Mouse (Mus musculus): Measurements from ENCODE around the gene Actr1a. TPM values are rescaled to one million over a fixed set of nuclear protein-coding genes. Genes with fewer than 3 reads are reported as not detected.

Gene Actr1a
- polyA plus RNA-seq, 1 experiment: 35.2 TPM

DNA sequence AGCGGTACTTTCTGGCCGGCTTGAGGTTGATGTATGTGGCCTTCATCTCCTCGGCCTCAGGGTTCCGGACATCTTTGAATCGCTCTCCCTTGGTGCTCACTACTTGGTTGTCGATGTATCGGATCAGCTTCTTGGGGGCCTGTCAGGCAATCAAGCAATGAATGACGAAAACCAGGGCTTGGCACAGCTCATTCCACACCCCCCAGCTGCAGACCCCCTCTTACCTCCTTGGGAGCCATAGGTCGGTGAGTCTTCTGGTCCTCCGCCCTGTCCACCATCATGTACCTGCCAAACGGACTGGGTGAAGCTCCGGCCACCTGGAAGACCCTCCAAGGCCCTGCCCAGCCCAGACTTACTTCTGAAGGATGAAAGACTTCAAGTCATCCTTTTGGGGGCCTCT lies 64.9 kb downstream of the Actr1a start:
- Histone ChIP-seq H3K27me3 (replicated peaks) (peaks cover 19% of the 10 kb centered on the region), H3K36me3 (replicated peaks; ENCODE audit: low read length) (peaks cover 30% of the 10 kb centered on the region), H3K9me3 (no peaks in the 10 kb centered on the region), H3K4me3 (replicated peaks) (no peak overlapping the region), H3K4me1 (peaks cover 49% of the 10 kb centered on the region)
- TF ChIP-seq GATA1 (IDR thresholded peaks at IDR 0.05; ENCODE audit: borderline replicate concordance, low read length): no peak
- no peak for TF ChIP-seq FLI1 (IDR thresholded peaks at IDR 0.05; ENCODE audit: low read length)

DNA sequence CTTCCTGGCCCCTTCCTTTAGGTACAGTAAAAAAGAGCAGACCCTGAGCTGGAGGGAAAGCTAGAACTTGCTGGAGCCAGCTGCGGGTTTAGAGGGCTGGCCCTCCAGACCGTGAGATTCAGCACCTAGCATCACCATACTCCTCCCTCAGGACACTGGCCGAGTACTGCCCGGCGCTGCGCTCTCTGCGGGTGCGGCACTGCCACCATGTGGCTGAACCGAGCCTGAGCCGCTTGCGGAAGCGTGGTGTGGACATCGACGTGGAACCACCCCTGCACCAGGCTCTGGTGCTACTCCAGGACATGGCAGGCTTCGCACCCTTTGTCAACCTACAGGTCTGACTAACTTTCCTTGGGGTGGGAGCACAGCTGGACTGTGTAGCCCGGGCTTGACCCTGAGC lies 65.6 kb downstream of the Actr1a start:
- peaks cover 30% of the 10 kb centered on the region for H3K36me3 ChIP-seq (replicated peaks; ENCODE audit: low read length)
- no peak for TF ChIP-seq GATA1 (IDR thresholded peaks at IDR 0.05; ENCODE audit: borderline replicate concordance, low read length)

DNA sequence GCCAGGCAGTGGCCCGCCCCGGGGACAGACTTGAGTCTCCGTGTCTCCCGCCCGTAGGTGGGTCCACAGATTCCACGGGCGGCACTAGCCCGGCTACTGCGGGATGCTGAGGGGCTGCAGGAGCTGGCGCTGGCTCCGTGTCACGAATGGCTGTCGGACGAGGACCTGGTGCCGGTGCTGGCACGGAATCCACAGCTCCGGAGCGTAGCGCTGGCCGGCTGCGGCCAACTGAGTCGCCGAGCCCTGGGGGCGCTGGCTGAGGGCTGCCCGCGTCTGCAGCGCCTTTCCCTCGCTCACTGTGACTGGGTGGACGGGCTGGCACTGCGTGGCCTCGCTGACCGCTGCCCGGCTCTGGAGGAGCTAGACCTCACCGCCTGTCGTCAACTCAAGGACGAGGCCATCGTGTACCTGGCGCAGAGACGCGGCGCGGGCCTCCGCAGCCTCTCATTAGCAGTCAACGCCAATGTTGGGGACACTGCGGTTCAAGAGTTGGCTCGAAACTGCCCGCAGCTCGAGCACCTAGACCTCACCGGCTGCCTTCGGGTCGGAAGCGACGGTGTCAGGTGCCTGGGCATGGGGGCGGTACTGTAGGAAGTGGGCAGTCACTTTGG lies 66.4 kb downstream of the Actr1a start:
- Histone ChIP-seq H3K36me3 (replicated peaks; ENCODE audit: low read length) (peaks cover 30% of the 10 kb centered on the region), H3K9me3 (no peaks in the 10 kb centered on the region), H3K4me1 (peaks cover 49% of the 10 kb centered on the region), H3K27me3 (replicated peaks) (peaks cover 32% of the 10 kb centered on the region), H3K4me3 (replicated peaks) (peak overlapping the region; percentile 97)
- TF ChIP-seq GATA1 (IDR thresholded peaks at IDR 0.05; ENCODE audit: borderline replicate concordance, low read length) (no peak), FLI1 (IDR thresholded peaks at IDR 0.05; ENCODE audit: low read length) (no peak)

More for the DNA sequence above, 65.6 kb downstream of the Actr1a start:
- no peaks in the 10 kb centered on the region for H3K9me3 ChIP-seq
- peaks cover 26% of the 10 kb centered on the region for H3K27me3 ChIP-seq (replicated peaks)
- H3K4me3 ChIP-seq (replicated peaks): peak overlapping the region; percentile 83
- H3K4me1 ChIP-seq: peaks cover 49% of the 10 kb centered on the region

DNA sequence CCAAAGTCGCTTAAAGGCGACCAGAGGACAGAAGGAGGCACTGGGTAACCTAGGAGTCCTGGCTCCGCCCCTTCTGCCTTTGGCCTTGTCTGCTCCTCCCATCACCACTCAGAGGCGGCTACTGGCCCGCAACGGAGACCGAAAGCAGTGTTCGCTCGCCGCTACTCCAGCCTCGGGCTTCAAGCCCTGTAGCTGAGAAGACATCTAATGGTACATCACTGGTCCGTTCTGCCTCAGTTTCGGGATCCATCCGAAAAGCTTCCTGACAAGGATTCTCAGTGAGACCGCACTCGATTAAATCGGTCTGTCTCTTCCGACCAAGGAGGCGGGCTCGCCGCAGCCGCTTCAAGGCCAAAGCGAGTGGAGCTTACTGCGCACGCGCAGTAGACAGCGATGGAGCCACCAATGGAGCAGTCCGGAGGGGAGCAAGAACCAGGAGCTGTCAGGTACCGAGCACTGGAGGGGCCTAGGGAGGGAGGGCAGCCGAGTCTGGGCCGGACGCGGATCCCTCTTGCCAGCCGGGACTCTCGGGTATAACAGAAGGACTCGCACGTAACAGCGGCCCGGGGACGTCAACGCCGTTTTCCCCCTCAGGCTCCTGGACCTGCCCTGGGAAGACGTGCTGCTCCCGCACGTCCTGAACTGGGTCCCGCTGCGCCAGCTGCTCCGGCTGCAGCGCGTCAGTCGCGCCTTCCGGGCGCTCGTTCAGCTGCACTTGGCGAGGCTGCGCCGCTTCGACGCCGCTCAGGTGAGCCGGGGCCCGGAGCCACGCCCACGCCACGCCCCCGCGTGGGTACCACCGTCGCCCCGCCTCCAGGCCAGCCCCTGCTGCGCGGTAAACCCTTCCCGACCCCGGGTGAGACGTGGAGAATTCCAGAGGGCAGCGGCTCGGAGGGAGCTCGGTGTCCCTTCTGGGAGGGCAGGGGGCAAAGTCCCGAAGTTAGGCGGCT lies 67.2 kb downstream of the Actr1a start, which contains the start of gene Fbxl15:
Fbxl15 (plus strand) TSS at position 104 of the 950 bp plus-strand sequence.
- Histone ChIP-seq H3K27me3 (replicated peaks) (peaks cover 40% of the 10 kb centered on the region), H3K4me1 (peaks cover 49% of the 10 kb centered on the region), H3K4me3 (replicated peaks) (peak within 1 kb of the TSS; percentile 97), H3K9me3 (no peaks in the 10 kb centered on the region), H3K36me3 (replicated peaks; ENCODE audit: low read length) (peaks cover 30% of the 10 kb centered on the region)
- TF ChIP-seq GATA1 (IDR thresholded peaks at IDR 0.05; ENCODE audit: borderline replicate concordance, low read length) (no peak), FLI1 (IDR thresholded peaks at IDR 0.05; ENCODE audit: low read length) (no peak)

DNA sequence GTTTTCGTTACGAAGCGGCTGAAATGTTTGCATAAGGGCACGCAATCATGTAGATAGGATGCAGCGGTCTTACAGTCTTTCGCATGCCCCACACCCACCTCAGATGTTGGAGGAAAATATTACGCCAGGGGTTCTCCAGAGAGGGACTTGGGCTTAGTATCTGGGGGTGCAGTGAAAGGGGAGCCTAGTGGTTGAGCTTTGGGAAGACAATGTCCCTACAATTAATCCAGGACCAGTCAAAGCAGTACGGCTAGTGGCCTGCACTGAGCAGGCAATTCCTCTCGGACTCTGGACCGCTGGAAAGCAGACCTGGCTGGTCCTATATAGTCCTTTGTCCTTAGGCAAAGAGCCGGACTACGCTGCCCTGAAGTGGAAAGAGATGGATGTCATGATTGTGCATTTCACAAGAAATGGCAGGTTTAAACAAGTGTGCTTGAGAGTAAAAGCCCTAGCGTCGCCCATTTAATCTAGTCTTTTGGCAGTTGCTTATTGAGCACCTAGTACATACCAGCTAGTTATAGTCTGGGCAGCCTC lies 68.0 kb downstream of the Actr1a start:
- Histone ChIP-seq H3K4me1 (peaks cover 48% of the 10 kb centered on the region), H3K27me3 (replicated peaks) (peaks cover 47% of the 10 kb centered on the region), H3K9me3 (no peaks in the 10 kb centered on the region), H3K4me3 (replicated peaks) (peak overlapping the region; percentile 97), H3K36me3 (replicated peaks; ENCODE audit: low read length) (peaks cover 26% of the 10 kb centered on the region)
- TF ChIP-seq FLI1 (IDR thresholded peaks at IDR 0.05; ENCODE audit: low read length) (no peak), GATA1 (IDR thresholded peaks at IDR 0.05; ENCODE audit: borderline replicate concordance, low read length) (no peak)

Other genes with a start within 250 kb of the Actr1a start
- gene Pitx3, start 247.4 kb downstream of the Actr1a start, polyA plus RNA-seq (2012; ENCODE audit: insufficient read depth, low replicate concordance): not detected in 2 replicates
- 457 and 459 TPM in 2 replicates for gene Gbf1, start 243.2 kb downstream of the Actr1a start, polyA plus RNA-seq (2012; ENCODE audit: insufficient read depth, low replicate concordance)
- 32.0 and 46.7 TPM in 2 replicates for gene Nfkb2, start 91.4 kb downstream of the Actr1a start, polyA plus RNA-seq (2012; ENCODE audit: insufficient read depth, low replicate concordance)
- 0.19 TPM in 1 of 2 replicates, not detected in the other for gene Psd, start 68.6 kb downstream of the Actr1a start, polyA plus RNA-seq (2012; ENCODE audit: insufficient read depth, low replicate concordance)
- 17.4 and 18.6 TPM in 2 replicates for gene Fbxl15, start 67.6 kb downstream of the Actr1a start, polyA plus RNA-seq (2012; ENCODE audit: insufficient read depth, low replicate concordance)
- gene Cuedc2, start 57.0 kb downstream of the Actr1a start, polyA plus RNA-seq (2012; ENCODE audit: insufficient read depth, low replicate concordance): 39.1 and 126 TPM in 2 replicates
- gene Mfsd13a, start 54.6 kb downstream of the Actr1a start, polyA plus RNA-seq (2012; ENCODE audit: insufficient read depth, low replicate concordance): 8.8 and 9.9 TPM in 2 replicates
- gene 2310034G01Rik, start 45.4 kb downstream of the Actr1a start, polyA plus RNA-seq (2012; ENCODE audit: insufficient read depth, low replicate concordance): 0.32 TPM in 1 of 2 replicates, not detected in the other
- 8.7 and 23.5 TPM in 2 replicates for gene Sufu, start 1.1 kb upstream of the Actr1a start, polyA plus RNA-seq (2012; ENCODE audit: insufficient read depth, low replicate concordance)
- gene Trim8, start 106.0 kb upstream of the Actr1a start, polyA plus RNA-seq (2012; ENCODE audit: insufficient read depth, low replicate concordance): 207 and 435 TPM in 2 replicates
- 5.8 and 22.9 TPM in 2 replicates for gene Arl3, start 177.4 kb upstream of the Actr1a start, polyA plus RNA-seq (2012; ENCODE audit: insufficient read depth, low replicate concordance)
- 0.38 TPM in 1 of 2 replicates, not detected in the other for gene Sfxn2, start 177.6 kb upstream of the Actr1a start, polyA plus RNA-seq (2012; ENCODE audit: insufficient read depth, low replicate concordance)
- 43.5 and 51.0 TPM in 2 replicates for gene Wbp1l, start 203.3 kb upstream of the Actr1a start, polyA plus RNA-seq (2012; ENCODE audit: insufficient read depth, low replicate concordance)